Mouse (Mus musculus) ES-E14 (cell line): Measurements from ENCODE around the gene Dync1i1. TPM values are rescaled to one million over a fixed set of nuclear protein-coding genes. Genes with fewer than 3 reads are reported as not detected.

ENCODE experiments used
- DNase-seq: peaks from one replicate; pipeline ENCODE4 v3.0.0-alpha.2; 2013; ENCODE audit warnings: low read depth, low spot score
- H3K27ac ChIP-seq: 2 replicates; pipeline ENCODE4 v1.5.1; 2012; ENCODE audit warnings: low read depth, mild to moderate bottlenecking, low read length, moderate library complexity, mixed read lengths; ENCODE audit not compliant: poor library complexity, insufficient read depth, severe bottlenecking
- H3K36me3 ChIP-seq: 2 replicates; pipeline ENCODE4 v1.6.1; 2012; ENCODE audit warnings: mild to moderate bottlenecking, low read length, moderate library complexity, mixed read lengths; ENCODE audit not compliant: control insufficient read depth, poor library complexity, insufficient read depth, severe bottlenecking
- H3K4me1 ChIP-seq, 2 experiments: fragments of 150-350 bp in 1 of 2; sonication (generic) in 1 of 2; 2 replicates each; pipeline ENCODE4 v1.6.1; 2012; ENCODE audit warnings: low read length in 2 of 2, mild to moderate bottlenecking in 1 of 2, mixed read lengths in 1 of 2; ENCODE audit not compliant: control insufficient read depth in 2 of 2, insufficient read depth in 2 of 2, poor library complexity in 1 of 2
- H3K4me3 ChIP-seq, 2 experiments: fragments of 150-350 bp in 1 of 2; sonication (generic) in 1 of 2; 2 replicates each; pipeline ENCODE4 v1.5.1; 2012; ENCODE audit warnings: low read length in 2 of 2, low read depth in 1 of 2, mild to moderate bottlenecking in 1 of 2, mixed read lengths in 1 of 2; ENCODE audit not compliant: insufficient read depth in 1 of 2, poor library complexity in 1 of 2, severe bottlenecking in 1 of 2
- H3K9ac ChIP-seq: 2 replicates; pipeline ENCODE4 v1.6.1; 2012; ENCODE audit warnings: low read depth, mild to moderate bottlenecking, low read length, mixed read lengths; ENCODE audit not compliant: poor library complexity, insufficient read depth, severe bottlenecking
- H3K9me3 ChIP-seq: fragments of 150-350 bp; sonication (generic); 2 replicates; pipeline ENCODE4 v1.6.1; 2012; ENCODE audit warnings: low read depth, mild to moderate bottlenecking, low read length; ENCODE audit not compliant: control insufficient read depth, insufficient read depth
- CHD2 ChIP-seq: IDR thresholded peaks from 2 replicates; pipeline ENCODE4 v1.6.1; 2014; ENCODE audit warnings: mild to moderate bottlenecking, low read depth, low read length, inconsistent platforms
- HCFC1 ChIP-seq: IDR thresholded peaks from 2 replicates; pipeline ENCODE4 v1.6.1; 2012; ENCODE audit warnings: low read length, inconsistent platforms, borderline replicate concordance; ENCODE audit not compliant: insufficient read depth
- MAFK ChIP-seq: IDR thresholded peaks from 2 replicates; pipeline ENCODE4 v1.6.1; 2014; ENCODE audit warnings: mild to moderate bottlenecking, low read depth, low read length, inconsistent platforms; ENCODE audit not compliant: insufficient read depth
- ZC3H11A ChIP-seq: IDR thresholded peaks from 2 replicates; pipeline ENCODE4 v1.6.1; 2012; ENCODE audit warnings: low read depth, mild to moderate bottlenecking, inconsistent platforms, low read length, borderline replicate concordance
- ZNF384 ChIP-seq: IDR thresholded peaks from 2 replicates; pipeline ENCODE4 v1.6.1; 2012; ENCODE audit warnings: low read depth, low read length, inconsistent platforms
- in situ Hi-C, 2 experiments: fragments of 600-800 bp; cut with MboI; formaldehyde crosslinking; loops; one replicate each; pipeline ENCODE4 v1.15.1; 2025; ENCODE audit warnings: low sequenced_read_pairs in 2 of 2, inconsistent platforms in 1 of 2; ENCODE audit not compliant: unreplicated experiment in 2 of 2
- total RNA-seq: library from RNA; depleted of rRNA; stranded (reverse); fragments of 300-350 nt; gene quantifications from 2 replicates; pipeline ENCODE4 v1.2.3, GENCODE M21; 2012

The Dync1i1 gene
- total RNA-seq, 1 experiment = 0.71 TPM

GRCm38 (mm10) chr6:6016931-6017330, 291.5 kb downstream of the Dync1i1 start:
- Histone ChIP-seq H3K9ac (no peak overlapping the region), H3K4me1 (no peaks in the 10 kb centered on the region), H3K36me3 (no peaks in the 10 kb centered on the region), H3K27ac (no peak overlapping the region), H3K4me3 (no peak overlapping the region), H3K9me3 (no peaks in the 10 kb centered on the region)
- TF ChIP-seq ZC3H11A (no peak), CHD2 (no peak), ZNF384 (no peak), HCFC1 (no peak), MAFK (no peak)
- in situ Hi-C loops = loop anchor here (25.0 kb wide), 3 partner anchors 380 to 870 kb away; partner anchors contain the start of genes Dlx5 (in 1 of the 2) and Dlx6 (in 1 of the 2)
- DNase-seq = no peak

- no peaks in the 10 kb centered on the region for H3K4me1 ChIP-seq
- H3K4me3 ChIP-seq = no peak overlapping the region
- no peak overlapping the region for H3K27ac ChIP-seq
- in situ Hi-C loops = loop anchor here (25.0 kb wide), 3 partner anchors 387 to 863 kb away; partner anchors contain the start of genes Dlx5 (in 1 of the 2) and Dlx6 (in 1 of the 2)
- TF ChIP-seq HCFC1 (no peak), ZNF384 (no peak), ZC3H11A (no peak), CHD2 (no peak), MAFK (no peak)
- H3K9me3 ChIP-seq = no peaks in the 10 kb centered on the region
- H3K9ac ChIP-seq = no peak overlapping the region
- peak; percentile 13 for DNase-seq
- H3K36me3 ChIP-seq = no peaks in the 10 kb centered on the region
These were observed 298.5 kb downstream of the Dync1i1 start for GRCm38 (mm10) chr6:6023976-6024375.

GRCm38 (mm10) chr6:6027664-6028063, 302.2 kb downstream of the Dync1i1 start:
- no peak for DNase-seq
- Histone ChIP-seq H3K9ac (no peak overlapping the region), H3K9me3 (no peaks in the 10 kb centered on the region), H3K4me3 (no peak overlapping the region), H3K27ac (no peak overlapping the region), H3K4me1 (no peaks in the 10 kb centered on the region), H3K36me3 (no peaks in the 10 kb centered on the region)
- in situ Hi-C loops = no loop called here
- TF ChIP-seq CHD2 (no peak), HCFC1 (no peak), ZNF384 (no peak), MAFK (no peak), ZC3H11A (no peak)

DNA sequence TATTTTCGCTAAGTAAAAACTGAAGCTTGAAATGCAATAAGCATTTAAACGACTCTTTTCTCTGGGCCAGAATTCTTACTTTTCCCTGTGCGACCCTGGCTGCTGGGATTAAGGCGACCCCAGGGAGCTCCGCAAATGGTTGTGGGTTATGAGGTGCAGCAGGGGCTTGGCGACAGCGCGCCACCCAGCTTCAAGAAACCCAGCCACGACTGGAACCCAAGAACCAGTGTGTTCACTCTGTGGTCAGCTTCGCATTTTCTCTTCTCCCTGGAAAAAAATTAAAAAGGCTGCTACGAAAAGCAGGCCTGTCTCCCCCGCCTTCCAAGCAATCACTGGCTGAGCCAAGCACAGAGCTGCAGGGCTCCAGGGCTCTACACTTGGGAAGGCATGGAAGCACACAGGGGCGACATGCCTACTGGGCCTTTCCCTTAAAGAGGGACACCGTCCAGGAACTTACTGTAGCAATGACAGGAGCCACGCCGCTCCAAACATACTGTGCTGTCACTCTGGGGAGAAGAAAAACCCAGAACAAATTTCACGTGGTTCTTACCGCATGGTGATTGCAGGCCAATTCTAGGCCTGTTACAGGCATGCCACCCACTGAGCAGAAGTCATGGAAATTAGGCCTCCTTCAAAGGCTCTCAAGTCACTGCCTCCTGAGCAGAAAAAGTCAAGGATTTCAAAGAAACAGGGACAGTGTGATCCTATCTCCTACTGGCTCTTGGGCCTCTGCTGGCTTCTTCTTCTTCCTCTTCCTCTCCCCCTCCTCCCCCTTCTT, 313.5 kb downstream of the Dync1i1 start:
- peak overlapping the region; percentile 34; the same call in 1 of the 2 replicates for H3K9ac ChIP-seq

More for the DNA sequence above, 313.5 kb downstream of the Dync1i1 start:
- Histone ChIP-seq H3K27ac (no peak overlapping the region), H3K4me3 (peak overlapping the region in 1 of 2 experiments; percentile 19; a peak in 1 of 4 replicates), H3K4me1 (peaks cover 2 to 5% of the 10 kb centered on the region in 2 experiments; a peak in 1 of 4 replicates), H3K9me3 (no peaks in the 10 kb centered on the region), H3K36me3 (peaks cover 4% of the 10 kb centered on the region)
- TF ChIP-seq ZC3H11A (no peak), HCFC1 (no peak), CHD2 (no peak), MAFK (no peak), ZNF384 (no peak)
- in situ Hi-C loops = no loop called here
- no peak for DNase-seq
